Mouse (Mus musculus): ENCODE results near the gene H2afj.

Gene H2afj

DNA sequence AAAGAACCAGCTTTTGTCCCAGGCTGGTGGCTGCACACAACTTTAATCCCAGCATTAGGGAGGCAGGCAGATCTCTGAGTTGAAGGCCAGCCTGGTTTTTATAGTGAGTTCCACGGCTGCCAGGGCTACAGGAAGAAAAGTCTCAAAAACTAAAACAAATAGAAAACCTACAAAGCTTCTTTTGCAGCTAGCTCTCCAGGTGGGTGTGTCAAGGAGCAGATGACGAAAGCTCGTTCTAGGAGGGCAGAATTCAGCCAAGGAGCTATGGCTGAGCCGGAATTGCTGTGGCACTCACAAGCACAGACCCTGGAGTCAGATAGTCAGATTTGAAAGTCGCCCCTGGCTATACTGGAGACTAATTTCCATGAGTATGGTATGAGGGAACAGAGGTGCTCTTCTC, 1.2 kb upstream of the H2afj start:
- no peak for DNase-seq

DNA sequence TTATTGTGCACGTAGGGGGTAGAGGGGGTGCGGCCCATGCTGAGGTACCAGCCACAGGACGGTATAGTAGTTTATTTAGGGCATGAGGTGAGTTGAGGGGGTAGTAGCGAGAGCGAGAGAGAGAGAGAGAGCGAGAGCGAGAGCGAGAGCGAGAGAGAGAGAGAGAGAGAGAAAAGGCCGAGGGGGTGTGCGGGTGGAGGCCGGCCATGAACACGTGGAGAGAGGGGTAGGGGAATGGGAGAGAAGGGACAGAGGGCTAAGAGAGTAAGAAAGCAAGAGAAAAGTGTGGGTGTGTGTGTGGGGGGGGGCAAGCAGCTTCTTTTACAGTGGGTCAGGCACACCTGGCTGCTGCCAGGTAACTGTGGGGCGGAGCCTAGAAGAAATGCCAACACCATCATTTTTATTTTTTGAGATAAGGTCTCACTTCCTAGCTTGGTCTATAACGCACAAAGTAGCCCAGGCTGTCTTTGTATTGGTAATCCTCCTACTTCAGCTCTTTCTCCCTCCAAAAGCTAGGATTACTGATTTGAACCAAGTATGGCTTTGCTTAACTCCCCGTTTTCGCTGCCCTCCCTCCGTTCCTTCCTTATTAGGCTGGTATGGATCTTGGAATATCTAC, 540 bp upstream of the H2afj start:
- DNase-seq, result no peak

DNA sequence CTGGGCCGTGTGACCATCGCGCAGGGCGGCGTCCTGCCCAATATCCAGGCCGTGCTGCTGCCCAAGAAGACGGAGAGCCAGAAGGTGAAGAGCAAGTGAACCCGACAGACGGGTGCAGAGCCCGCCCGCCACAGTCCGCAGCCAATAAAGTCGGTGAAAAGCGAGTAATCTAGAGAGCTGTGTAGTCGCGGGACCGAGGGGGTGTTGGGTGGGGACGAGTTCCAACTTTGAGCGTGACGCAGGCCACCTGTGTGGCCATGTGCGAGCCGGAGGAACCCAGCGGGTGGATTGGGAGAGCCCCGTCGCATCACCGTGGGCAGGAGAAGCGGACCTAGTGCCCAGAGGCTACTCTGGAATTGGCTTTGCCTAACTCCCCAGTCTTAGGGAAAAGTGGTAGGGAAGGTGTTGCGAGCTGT, 595 bp downstream of the H2afj start:
- DNase-seq, result peak in 1 of 2 experiments; percentile 53

DNA sequence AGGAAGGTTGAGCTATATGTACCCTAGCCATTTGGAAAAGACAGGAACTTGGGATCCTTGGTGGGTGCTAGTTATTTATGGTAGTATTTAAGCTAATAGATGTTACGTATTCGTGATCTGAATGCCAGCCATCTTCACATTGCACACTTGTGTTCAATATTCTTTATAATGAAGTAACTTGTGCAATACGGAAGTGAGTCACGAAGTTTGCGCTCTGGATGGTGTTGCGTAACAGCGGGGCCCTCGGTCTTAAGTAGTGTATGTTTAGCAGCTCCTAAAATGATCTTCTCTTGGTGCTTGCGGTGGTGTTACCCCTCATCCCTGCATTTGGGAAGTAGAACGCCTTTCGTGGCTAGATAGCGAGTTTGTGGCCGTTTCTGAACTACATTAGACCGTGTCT, 1.0 kb downstream of the H2afj start:
- DNase-seq, result no peak

DNA sequence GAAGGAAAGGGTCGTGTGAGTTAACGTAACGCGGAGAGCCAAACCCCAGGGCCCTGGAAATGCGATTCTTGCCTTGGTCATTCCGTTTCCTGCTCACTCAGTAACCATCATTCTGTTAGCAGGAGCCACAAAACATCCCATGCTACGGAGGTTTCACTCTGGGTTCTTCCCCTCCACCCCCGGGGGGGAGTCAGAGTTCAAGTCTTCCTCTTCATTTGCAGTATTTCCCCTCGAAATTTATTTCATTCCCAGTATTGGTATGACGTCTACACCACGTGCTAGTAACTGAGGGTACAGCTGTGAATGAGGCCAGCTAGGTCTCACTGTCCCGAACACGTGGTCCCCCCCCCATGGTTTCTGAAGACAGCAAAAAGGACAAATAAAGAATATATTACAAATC, 1.6 kb downstream of the H2afj start:
- DNase-seq, result no peak

DNA sequence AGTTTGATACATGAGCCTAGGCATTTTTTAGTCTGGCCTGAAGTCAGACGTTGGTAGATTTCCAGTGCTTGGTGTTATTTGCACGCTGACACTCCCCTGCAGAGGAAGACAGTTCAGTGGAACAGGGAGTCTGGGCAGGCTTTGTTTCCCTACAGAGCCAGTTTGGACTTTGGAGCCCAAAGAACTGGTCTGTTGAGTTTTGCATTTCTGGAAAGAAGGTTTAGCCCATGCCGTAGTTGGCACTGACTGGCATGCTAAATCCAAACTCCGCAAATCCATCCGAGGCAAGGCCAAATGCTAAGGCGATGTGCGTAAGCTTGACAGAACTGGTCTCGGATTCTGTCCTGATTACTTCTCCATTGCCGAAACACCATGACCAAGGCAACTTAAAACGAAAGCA, 3.2 kb downstream of the H2afj start:
- no peak for DNase-seq

DNA sequence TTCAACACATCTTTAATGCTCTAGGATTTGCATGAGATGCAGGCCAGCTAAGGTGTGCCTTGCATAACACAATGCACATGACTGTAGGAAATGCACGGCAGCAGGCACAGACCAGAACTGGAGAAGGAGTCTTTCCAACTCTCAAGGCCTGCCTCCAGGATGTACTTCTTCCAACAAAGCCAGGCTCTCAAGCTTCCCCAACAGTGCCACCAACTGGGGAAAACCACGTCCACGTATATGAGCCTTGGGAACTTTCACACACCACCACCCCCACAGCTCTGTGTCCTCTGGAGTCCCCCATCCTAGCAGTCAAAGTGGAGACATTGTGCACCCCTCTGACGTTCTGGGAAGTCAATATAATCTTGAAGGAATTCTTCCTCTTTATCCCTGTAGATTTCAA, 5.1 kb downstream of the H2afj start:
- peak in 1 of 2 experiments; percentile 26 for DNase-seq

DNA sequence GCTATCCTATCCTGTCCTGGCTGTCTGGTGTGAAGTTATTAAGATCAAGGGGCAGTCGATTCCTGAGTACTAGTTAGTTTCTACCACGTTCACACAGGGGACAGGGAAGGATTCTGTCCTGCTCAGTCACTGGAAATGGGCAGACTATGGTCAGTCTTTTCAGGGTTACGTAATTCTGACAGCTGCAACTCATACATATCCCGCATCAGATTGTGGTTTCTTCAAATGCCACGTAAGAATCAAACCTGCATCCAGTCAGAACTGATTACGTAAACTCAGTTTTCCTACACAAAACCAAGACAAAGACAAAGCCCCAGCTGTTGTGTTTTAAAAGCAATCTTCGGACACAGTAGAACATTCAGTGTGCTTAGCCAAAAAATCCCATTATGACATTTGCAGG, 7.3 kb downstream of the H2afj start:
- DNase-seq, result no peak

DNA sequence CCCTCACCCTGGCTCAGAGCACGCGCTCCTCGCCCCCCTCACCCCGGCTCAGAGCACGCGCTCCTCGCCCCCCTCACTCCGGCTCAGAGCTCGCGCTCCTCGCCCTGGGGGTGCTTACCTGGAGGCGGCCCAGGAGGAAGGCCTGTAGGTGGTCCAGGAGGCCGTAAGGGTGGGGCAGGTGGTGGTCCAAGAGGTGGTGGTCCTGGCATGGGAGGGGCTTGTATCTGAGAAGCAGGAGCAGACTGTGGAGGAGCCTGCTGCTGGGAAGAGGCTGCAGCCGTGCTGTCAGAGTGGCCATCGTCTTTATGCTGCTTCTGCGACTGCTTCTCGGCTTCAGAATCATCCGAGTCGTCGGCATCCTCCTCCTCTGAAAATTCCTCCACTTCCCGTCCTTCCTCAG, 8.8 kb downstream of the H2afj start:
- no peak for DNase-seq

DNA sequence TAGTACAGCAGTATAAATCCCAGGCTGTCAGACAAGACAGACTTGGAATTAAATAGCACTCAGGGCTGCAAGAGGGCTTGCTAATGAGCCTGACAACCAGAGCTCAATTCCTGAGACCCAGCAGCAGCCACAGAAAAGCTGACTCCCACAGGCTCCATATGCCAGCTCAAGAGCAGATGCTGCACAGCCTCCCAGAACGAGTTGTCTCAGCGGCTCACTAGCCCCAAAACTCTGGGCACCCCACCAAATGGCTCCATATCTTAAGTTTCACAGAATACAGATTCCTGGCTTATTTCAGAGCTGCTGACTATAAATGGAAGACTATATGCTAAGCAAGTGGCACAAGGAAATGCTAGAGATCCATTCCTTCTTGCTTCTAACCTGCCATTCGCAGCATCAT, 9.5 kb downstream of the H2afj start:
- no peak for DNase-seq

DNA sequence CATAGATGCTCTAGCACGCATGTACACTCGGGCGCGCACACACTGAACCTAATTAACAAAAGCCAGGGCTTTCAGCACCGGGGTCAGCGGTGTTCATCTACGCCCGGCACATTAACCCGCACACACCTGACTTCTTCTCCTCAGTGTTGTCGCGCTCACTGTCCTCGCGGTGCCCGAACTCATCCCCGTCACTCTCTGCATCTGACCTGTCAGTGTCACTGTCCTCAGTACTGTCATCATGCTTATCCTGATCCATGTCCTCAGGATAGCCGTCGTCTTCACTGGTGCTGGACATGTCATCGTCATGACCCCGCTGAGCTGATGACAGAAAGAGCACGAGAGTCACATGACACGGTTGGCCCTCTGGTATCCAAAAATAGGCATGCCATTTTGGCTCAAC, 12.3 kb downstream of the H2afj start:
- no peak for DNase-seq

DNA sequence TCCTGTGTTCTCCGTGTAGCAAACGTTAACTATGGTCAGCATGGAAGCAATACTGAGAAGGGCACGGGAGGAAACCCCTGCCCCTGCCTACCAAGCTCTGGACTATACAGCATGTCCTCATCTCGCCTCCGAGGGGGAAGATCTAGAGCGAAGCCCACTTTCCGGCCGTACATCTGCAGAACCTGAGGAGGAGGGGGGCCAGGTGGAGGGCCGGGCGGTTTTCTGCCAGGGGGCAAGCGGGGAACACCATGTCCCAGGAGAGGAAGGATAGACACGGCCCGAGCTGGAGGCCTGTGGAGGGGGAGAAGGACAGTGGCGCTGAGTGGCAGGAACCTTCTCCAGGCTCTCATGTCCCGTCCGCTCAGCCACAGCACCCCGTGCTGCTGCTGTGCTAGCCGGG, 13.0 kb downstream of the H2afj start:
- no peak for DNase-seq

DNA sequence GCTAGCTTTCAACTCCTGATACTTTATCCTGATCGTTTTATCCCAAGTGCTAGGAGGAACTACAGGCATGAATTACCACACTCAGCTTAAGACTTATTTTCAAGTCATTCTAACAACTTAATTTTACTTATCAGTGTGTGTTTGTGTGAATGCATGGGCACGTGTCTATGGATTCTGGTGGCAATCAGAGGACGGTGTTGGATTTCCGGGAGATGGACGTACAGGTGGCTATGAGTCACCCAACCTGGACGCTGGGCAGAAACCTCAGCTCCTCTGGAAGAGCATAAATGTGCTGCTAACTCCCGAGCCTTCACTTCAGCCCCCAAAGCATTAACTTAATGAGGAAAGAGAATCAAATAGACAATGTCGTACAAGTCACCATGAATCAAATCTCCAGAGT, 16.9 kb downstream of the H2afj start:
- DNase-seq, result no peak

DNA sequence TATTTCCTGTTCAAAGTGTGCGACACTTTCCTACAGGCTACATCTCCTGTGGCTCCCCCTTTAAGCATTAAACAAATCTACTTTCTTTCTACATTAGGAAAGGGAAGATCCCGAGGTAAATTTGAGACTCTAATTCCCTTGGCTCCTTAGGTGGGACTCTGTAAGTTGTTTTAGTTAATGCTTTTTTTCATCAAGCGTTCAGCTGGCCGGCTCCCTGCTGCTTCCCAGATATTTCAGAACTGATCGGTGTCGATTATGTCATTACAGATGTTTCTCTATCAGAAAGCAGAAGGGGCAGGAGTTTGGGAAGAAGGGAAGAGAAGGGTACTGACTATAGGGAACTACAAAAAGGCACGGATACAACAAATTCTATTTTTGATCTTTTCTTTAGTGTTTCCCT, 19.1 kb downstream of the H2afj start:
- peak in 1 of 2 experiments; percentile 27 for DNase-seq

DNA sequence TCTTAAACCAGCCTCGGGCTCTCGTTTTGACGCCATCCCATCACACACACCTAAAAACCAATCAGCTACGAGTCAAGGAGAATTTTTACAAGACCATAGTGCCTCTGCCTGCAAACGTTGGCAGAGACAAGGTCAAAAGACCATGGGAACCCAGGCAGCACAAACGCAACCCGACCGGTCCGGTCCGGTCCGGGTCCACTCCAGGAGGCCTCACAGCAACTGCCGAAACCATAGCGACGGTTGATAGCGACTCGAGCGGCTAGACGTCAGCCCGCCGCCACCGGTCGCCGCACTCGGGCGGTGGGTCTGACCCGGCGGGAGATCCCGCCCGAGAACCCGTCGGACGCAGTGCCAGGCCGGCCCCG, 19.5 kb downstream of the H2afj start, which contains the start of gene BC049715:
BC049715 (plus strand) TSS at position 111 of the 365 bp plus-strand sequence.
- no peak for DNase-seq

DNA sequence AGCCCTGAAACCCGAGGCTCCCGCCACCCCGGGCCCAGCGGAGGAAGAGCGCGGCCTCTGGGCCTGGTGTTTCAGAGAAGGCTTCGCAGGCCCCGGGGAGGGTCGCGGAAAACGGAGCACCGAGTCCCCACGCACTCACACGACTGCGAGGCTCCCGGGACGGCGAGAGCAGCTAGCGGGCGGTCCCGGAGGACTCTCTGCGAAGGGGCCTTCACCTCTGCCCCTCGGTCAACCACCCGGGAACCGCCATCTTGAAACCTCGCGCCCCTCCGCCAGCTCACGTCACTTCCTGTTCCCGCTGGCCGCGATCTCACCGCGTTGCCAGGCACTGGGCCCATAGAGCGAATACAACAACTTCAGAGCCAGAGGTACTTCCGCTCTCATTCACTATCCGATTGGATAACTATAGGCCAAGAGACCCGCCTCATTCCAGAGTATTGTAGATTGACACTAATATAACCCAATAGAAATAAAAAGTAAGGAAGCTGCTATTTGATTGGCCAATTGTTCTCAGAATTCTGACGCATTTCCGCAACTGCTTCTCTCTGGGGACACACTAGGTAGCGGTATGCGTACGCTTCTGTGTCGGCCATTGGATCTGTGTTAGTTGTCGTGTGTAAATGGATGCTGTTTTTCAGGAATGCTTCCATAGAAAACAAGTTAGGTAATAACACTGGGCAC, 20.0 kb downstream of the H2afj start, which contains the start of gene Wbp11:
Wbp11 (minus strand) TSS at position 353 of the 681 bp plus-strand sequence.
- DNase-seq, result peak; percentile 98

DNA sequence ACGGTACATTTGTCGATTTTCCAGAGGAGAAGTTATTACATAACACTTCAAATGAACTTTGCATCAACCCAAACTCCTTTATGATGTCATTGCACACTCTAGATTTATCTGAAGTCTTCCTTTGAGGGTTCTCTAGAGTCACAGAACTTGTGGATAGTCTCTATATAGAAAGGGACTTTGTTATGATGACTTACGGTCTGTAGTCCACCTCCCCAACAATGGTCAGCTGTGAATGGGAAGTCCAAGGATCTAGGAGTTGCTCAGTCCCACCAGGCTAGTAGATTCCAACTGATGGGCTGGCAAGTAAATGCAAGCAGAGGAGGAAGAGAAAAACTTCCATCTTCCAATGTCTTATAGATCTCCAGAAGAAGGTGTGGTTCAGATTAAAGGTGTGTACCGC, 20.6 kb downstream of the H2afj start:
- DNase-seq, result peak in 1 of 2 experiments; percentile 33

DNA sequence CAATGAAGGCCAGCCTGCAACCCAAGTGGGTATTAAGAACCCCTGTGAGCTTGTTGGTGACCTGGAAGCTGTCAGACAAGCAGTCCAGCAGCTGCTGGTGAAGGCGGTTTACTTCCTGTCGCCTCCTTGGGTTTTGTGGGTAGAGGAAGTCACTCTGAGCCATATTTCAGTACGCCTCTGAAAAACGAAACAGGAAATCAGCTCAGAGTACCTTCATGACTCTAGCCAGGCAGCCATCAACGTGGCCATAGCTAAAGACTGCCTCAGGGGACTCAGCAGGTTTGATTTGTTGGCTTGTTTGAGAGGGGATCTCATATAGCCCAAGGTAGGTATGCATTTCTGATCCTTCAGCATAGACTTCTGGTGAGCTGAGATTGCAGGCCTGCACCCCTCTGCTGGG, 23.7 kb downstream of the H2afj start:
- DNase-seq, result no peak

DNA sequence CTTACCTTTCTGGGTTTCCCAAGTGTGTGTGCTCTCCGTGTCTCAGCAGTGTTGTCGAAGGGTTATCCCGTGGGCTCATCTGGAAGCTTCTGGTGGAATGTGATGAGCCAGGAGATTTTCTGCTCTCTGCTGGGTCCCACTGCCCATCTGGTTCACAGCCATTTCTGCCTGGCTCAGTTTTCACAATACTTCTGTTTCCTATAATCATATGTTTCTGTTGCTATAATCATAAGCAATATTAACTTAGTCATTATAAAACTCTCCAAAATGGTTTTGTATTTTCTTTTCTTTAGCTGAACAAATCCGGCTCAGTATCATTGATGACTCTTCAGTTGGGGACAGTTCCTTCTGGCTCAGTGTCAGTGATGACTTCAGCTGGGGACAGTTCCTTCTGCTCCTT, 27.3 kb downstream of the H2afj start, which contains the start of gene Smco3:
Smco3 (minus strand) TSS at position 101 of the 400 bp plus-strand sequence.
- peak in 1 of 2 experiments; percentile 22 for DNase-seq

DNA sequence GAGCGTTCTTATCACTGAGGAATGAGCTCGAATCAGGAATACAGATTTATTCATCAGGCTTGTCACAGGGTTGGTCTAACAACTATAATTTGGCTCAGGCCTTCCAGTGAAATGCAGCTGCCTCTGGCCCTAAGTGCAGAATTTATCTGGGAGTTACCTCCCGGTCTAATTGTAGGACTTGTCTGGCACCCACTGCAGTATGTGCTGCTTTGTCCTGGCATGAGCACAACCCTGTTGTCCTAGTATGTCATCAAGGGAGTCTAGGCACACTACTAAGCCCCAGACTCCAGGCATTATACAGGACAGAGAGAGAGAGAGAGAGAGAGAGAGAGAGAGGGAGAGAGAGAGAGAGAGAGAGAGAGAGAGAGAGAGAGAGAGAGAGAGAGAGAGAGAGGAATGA, 29.3 kb downstream of the H2afj start:
- DNase-seq, result no peak

DNA sequence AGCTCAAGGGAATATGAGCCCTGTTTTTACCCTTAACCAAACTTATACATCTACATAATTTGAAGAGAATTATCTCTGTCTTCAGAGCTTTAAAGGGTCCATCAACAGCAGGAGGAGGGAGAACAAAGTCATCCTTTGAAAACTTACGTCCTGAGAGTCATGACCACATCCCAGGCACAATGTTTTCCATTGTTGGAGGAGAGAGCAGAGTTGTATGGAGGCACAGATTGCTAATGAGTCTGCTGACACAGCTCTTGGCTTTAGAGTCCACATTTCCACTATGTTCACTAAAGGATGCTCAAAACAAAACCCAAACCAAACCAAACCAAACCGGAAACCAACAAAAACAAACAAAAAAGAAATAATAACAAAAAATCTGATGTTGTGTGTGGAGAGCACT, 36.9 kb downstream of the H2afj start:
- DNase-seq, result no peak

DNA sequence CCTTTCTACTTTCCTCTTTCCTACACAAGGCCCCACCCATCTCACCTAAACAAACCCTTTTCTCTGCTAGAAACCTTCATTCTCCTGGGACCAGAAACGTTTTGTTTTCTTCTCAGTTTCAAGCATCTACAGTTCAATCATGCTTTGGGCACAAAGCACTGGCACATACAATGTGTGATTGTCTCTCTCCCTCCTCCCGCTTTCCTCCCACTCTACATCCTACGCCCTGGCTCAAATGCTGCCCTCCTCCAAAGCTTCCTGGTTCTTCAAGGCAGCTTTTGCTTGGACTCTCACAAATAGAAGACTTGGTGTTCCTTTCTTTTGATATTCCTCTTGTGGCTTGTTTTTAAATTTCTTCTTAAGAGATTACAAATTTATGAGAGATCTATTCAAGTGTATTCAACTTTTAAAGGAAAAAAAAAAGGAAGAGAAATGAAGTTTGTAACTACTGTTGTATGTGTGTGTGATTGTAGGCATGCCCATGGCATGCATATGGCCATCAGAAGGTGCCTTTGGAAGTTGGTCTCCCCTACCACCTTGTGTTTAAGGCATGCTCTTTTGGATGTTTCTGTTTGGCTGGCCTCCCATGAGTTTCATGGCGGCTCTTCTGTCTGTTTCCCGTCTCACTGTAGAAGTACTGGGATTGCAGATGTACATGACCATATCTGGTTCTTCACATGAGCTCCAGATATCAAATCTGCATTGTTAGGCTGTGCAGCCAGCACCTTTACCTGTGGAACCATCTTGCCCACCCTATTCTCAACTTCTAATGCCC, 37.8 kb downstream of the H2afj start:
- no peak for DNase-seq

DNA sequence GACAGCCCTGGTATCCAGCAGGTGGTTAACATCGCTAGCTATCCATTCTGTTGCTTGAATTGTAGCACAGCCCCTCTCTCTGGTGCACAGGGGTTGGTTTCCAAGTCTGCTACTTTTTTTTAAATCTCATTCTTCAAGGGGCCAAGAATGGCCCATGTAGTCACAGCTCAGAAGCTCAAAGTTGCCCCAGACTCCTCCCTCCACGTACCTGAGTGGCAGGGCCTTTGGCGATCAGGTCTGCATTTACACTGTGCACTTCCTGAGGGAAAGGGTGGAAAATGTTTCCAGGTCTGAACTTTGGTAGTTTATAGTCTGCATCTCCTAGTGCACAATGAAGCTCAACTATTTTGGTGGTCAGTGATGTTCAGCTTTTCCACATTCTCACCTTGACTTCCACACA, 39.2 kb downstream of the H2afj start:
- DNase-seq, result no peak

DNA sequence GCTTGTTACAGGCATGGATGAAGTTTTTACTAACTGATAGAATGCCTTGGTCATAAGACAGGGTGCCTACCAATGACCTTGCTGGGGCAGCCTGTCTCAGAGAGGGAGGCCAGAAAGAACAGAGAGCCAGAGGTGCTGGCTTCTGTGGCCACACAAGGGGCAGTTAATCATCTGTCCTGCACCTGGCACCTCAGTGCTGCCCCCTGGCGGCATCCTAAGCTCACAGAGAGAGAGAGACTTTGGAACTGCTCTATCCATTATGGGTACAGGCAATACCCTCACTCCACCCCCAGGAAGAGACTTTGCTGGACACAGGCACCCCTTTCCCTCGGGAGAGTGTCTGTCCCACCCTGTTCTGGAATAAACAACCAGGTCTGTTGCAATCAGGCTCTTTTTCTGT, 39.7 kb downstream of the H2afj start:
- peak; percentile 57 to 59 for DNase-seq

Measured in cerebellum, postnatal 10 days (tissue).